Mouse (Mus musculus) lung, postnatal 0 days (tissue): ENCODE data around the gene Onecut1.

Source experiments
- CTCF ChIP-seq: IDR thresholded peaks from 2 replicates; pipeline ENCODE4 v1.5.1; 2016; ENCODE audit warnings: antibody characterized with exemption, mild to moderate bottlenecking
- EP300 ChIP-seq: IDR thresholded peaks from 2 replicates; pipeline ENCODE4 v1.6.1; 2016; ENCODE audit warnings: antibody characterized with exemption, mild to moderate bottlenecking, control low read depth

- TF ChIP-seq CTCF (no peak), EP300 (no peak)
Measured at GRCm38 (mm10) chr9:74851601-74852000, 10.1 kb upstream of the Onecut1 start.
